Mouse (Mus musculus): ENCODE measurements around the gene Gpld1. TPM values are rescaled to one million over a fixed set of nuclear protein-coding genes. Genes with fewer than 3 reads are reported as not detected.
"Not testable (repeated sequence)": the region's sequence is repeated elsewhere in the genome, so short reads cannot be mapped to it uniquely, and the experiment has no call there.

Gpld1 gene
- total and polyA plus RNA-seq, 2 experiments from 2014 or later: 3.8 to 5.5 TPM

- no peaks in the 10 kb centered on the region for H3K9me3 ChIP-seq (ENCODE audit: low read length)
- no peak overlapping the region for H3K9ac ChIP-seq (replicated peaks; ENCODE audit: low read length, poor library complexity, severe bottlenecking)
- H3K4me2 ChIP-seq (ENCODE audit: low read depth, low read length, poor library complexity, severe bottlenecking): no peak overlapping the region
- TF ChIP-seq CTCF (IDR thresholded peaks at IDR 0.05): no peak
- no peak overlapping the region for H3K27ac ChIP-seq (ENCODE audit: low read depth, low read length)
- H3K4me1 ChIP-seq (ENCODE audit: insufficient read depth, low read length): no peaks in the 10 kb centered on the region; the same call in 1 of the 2 replicates
- H3K4me3 ChIP-seq (ENCODE audit: low read depth, low read length): no peak overlapping the region
- no peaks in the 10 kb centered on the region for H3K36me3 ChIP-seq (ENCODE audit: insufficient read depth, low read length)
- no peaks in the 10 kb centered on the region for H3K27me3 ChIP-seq (ENCODE audit: insufficient read depth, low read length)
- WGBS: 85% methylated on average over 8 of the region's 8 CpGs
- DNase-seq (ENCODE audit: low spot score) (no peak), ATAC-seq (ENCODE audit: low FRiP score) (no peak)
Observed at GRCm38 (mm10) chr13:24962119-24962518, 19.2 kb downstream of the Gpld1 start.

GRCm38 (mm10) chr13:24965130-24965845 lies 22.3 kb downstream of the Gpld1 start:
- DNase-seq (ENCODE audit: low spot score) (peak; percentile 52), ATAC-seq (ENCODE audit: low FRiP score) (peak; percentile 86)
- H3K9me3 ChIP-seq (ENCODE audit: low read length): no peaks in the 10 kb centered on the region
- peak overlapping the region; percentile 34 for H3K4me2 ChIP-seq (ENCODE audit: low read depth, low read length, poor library complexity, severe bottlenecking)
- H3K4me1 ChIP-seq (ENCODE audit: insufficient read depth, low read length): no peaks in the 10 kb centered on the region; the same call in 1 of the 2 replicates
- WGBS: 16% methylated on average over 15 of the region's 15 CpGs
- peak overlapping the region; percentile 21; the same call in 1 of the 2 replicates for H3K4me3 ChIP-seq (ENCODE audit: low read depth, low read length)
- 0 out of 2 replicates have a peak overlapping the region, but pooled peaks have one; percentile 14 for H3K9ac ChIP-seq (replicated peaks; ENCODE audit: low read length, poor library complexity, severe bottlenecking)
- no peak for TF ChIP-seq CTCF (IDR thresholded peaks at IDR 0.05)
- H3K36me3 ChIP-seq (ENCODE audit: insufficient read depth, low read length): no peaks in the 10 kb centered on the region
- no peaks in the 10 kb centered on the region for H3K27me3 ChIP-seq (ENCODE audit: insufficient read depth, low read length)
- 0 out of 2 replicates have a peak overlapping the region, but pooled peaks have one; percentile 0 for H3K27ac ChIP-seq (ENCODE audit: low read depth, low read length)

DNA sequence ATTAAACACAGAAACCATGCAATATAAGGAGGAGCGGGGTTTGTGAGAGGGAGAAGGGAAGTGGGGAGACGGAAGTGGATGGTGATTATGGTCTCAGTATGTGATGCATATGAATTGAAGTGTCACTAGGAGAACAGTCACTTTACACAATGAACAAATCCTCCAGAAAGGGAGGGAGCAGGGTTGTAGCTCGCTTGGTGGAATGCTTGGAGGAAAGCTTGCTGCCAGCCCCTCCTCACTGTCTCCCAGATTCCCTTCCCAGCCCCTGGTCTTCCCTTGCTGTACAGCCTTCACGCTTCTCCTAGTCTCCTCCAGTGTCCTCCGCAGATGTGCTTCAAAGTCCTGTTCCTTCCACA lies 22.9 kb downstream of the Gpld1 start:
- DNase-seq (ENCODE audit: low spot score): no peak

GRCm38 (mm10) chr13:24971776-24972175 lies 28.8 kb downstream of the Gpld1 start:
- DNase-seq (ENCODE audit: low spot score); H3K27me3 ChIP-seq (ENCODE audit: insufficient read depth, low read length); H3K9ac ChIP-seq (replicated peaks; ENCODE audit: low read length, poor library complexity, severe bottlenecking); H3K27ac ChIP-seq (ENCODE audit: low read depth, low read length); H3K9me3 ChIP-seq (ENCODE audit: low read length); H3K4me2 ChIP-seq (ENCODE audit: low read depth, low read length, poor library complexity, severe bottlenecking); H3K4me1 ChIP-seq (ENCODE audit: insufficient read depth, low read length); H3K4me3 ChIP-seq (ENCODE audit: low read depth, low read length); H3K36me3 ChIP-seq (ENCODE audit: insufficient read depth, low read length); ATAC-seq (ENCODE audit: low FRiP score): not testable (repeated sequence)
- WGBS: 88% methylated on average over 3 of the region's 3 CpGs

More for the DNA sequence above, 22.9 kb downstream of the Gpld1 start:
- TF ChIP-seq CTCF (IDR thresholded peaks at IDR 0.05): no peak
- peak overlapping the region; percentile 21; the same call in 1 of the 2 replicates for H3K4me3 ChIP-seq (ENCODE audit: low read depth, low read length)
- no peaks in the 10 kb centered on the region for H3K36me3 ChIP-seq (ENCODE audit: insufficient read depth, low read length)
- 0 out of 2 replicates have a peak overlapping the region, but pooled peaks have one; percentile 14 for H3K9ac ChIP-seq (replicated peaks; ENCODE audit: low read length, poor library complexity, severe bottlenecking)
- 0 out of 2 replicates have a peak overlapping the region, but pooled peaks have one; percentile 0 for H3K27ac ChIP-seq (ENCODE audit: low read depth, low read length)
- no peaks in the 10 kb centered on the region for H3K9me3 ChIP-seq (ENCODE audit: low read length)
- H3K4me2 ChIP-seq (ENCODE audit: low read depth, low read length, poor library complexity, severe bottlenecking): peak overlapping the region; percentile 34
- 30% methylated on average over 5 of the region's 5 CpGs for WGBS
- H3K27me3 ChIP-seq (ENCODE audit: insufficient read depth, low read length): no peaks in the 10 kb centered on the region
- peak; percentile 76 for ATAC-seq (ENCODE audit: low FRiP score)
- no peaks in the 10 kb centered on the region; the same call in 1 of the 2 replicates for H3K4me1 ChIP-seq (ENCODE audit: insufficient read depth, low read length)

DNA sequence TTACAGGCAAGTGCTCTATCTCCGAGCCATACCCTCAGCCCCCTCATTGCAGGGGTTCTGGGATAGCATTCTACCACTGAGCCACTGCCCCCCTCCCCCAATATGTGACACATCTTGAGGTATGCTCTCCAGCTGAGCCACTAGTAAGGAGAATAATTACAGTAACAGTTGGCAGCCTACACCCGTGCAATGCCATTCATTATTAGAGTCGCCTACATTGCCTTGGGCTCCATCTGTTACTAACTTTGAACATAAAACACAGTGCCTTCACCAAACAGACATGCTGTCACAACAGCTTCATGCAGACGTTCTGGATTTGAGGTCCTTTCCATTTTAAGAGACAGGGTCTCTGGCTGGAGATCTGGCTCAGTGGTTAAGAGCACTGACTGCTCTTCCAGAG lies 33.4 kb downstream of the Gpld1 start:
- Histone ChIP-seq H3K4me3 (ENCODE audit: low read depth, low read length) (no peak overlapping the region), H3K9ac (replicated peaks; ENCODE audit: low read length, poor library complexity, severe bottlenecking) (no peak overlapping the region), H3K4me1 (ENCODE audit: insufficient read depth, low read length) (no peaks in the 10 kb centered on the region), H3K9me3 (ENCODE audit: low read length) (no peaks in the 10 kb centered on the region), H3K4me2 (ENCODE audit: low read depth, low read length, poor library complexity, severe bottlenecking) (no peak overlapping the region), H3K27ac (ENCODE audit: low read depth, low read length) (no peak overlapping the region), H3K27me3 (ENCODE audit: insufficient read depth, low read length) (no peaks in the 10 kb centered on the region), H3K36me3 (ENCODE audit: insufficient read depth, low read length) (no peaks in the 10 kb centered on the region)
- WGBS: 63% methylated on average over 4 of the region's 4 CpGs
- ATAC-seq (ENCODE audit: low FRiP score): peak; percentile 41; the same call in 1 of the 2 replicates
- peak; percentile 8 for DNase-seq (ENCODE audit: low spot score)
- no peak for TF ChIP-seq CTCF (IDR thresholded peaks at IDR 0.05)

DNA sequence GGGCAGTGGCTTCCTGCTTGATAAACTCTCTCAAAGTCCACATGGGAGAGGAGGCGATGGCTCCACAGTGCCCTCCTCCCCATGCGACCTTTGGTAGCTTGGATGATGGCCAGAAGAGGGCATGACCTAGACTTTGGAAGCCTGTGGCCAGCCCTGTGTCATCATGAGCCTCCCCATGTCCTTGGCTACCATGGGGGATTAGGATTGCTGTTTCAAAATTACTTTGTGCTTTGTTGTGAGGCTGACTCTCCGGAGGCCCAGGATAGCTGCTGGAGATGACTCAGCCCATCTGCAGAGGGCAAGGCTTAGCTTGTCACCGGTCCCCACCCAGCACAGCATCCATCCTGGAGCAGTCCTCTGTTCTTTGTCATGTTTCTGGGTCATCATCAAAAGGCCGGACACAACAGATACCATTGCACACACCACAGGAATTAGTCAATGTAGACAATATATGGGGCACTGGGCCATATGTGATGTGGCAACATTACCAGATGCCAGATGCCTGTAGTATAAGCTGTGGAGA lies 34.9 kb downstream of the Gpld1 start:
- H3K4me3 ChIP-seq (ENCODE audit: low read depth, low read length): no peak overlapping the region
- no peak for TF ChIP-seq CTCF (IDR thresholded peaks at IDR 0.05)
- no peaks in the 10 kb centered on the region for H3K36me3 ChIP-seq (ENCODE audit: insufficient read depth, low read length)
- no peak overlapping the region for H3K4me2 ChIP-seq (ENCODE audit: low read depth, low read length, poor library complexity, severe bottlenecking)
- H3K27ac ChIP-seq (ENCODE audit: low read depth, low read length): no peak overlapping the region
- no peak overlapping the region for H3K9ac ChIP-seq (replicated peaks; ENCODE audit: low read length, poor library complexity, severe bottlenecking)
- DNase-seq (ENCODE audit: low spot score) (no peak), ATAC-seq (ENCODE audit: low FRiP score) (no peak)
- H3K4me1 ChIP-seq (ENCODE audit: insufficient read depth, low read length): no peaks in the 10 kb centered on the region
- no peaks in the 10 kb centered on the region for H3K9me3 ChIP-seq (ENCODE audit: low read length)
- no peaks in the 10 kb centered on the region for H3K27me3 ChIP-seq (ENCODE audit: insufficient read depth, low read length)
- WGBS: 85% methylated on average over 5 of the region's 5 CpGs
